Mouse (Mus musculus) CD8-positive naive resting alpha-beta T cell, adult 2 months (primary cell): ENCODE results near the gene Plod1.

Experiments
- DNase-seq, 2 experiments: peaks; one replicate each; pipeline ENCODE4 v3.0.0; 2022; ENCODE audit warnings: low read depth in 2 of 2, low spot score in 2 of 2

Gene Plod1

GRCm38 (mm10) chr4:147936331-147936954 is at the start of gene Plod1:
Plod1 (minus strand) TSS chr4:147936767.
- peak; percentile 51 to 60 for DNase-seq

- DNase-seq = no peak
These were observed 48.9 kb upstream of the Plod1 start, which contains the start of gene Nppb for GRCm38 (mm10) chr4:147985205-147986132. Nppb (plus strand) TSS chr4:147985788.

DNA sequence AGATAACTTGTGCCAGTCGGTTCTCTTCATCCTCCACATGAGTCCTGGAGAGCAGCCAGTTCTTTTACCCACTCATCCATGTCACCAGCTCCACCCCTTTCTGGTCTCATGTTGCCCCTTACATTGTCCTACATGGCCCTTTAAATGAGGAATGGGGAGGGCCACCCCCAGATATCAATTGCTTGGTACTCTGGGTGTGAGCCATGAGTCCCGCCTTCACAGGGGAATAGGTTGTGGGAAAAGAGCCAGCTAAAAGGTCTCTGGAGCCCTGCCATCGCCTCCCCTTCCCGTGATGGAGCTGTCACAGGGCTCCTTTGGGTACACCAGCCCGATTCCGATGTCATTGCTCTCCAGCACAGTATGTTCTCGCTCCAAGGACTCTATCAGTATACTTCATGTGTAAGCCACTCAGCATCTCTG is 42.9 kb upstream of the Plod1 start:
- DNase-seq = no peak

DNA sequence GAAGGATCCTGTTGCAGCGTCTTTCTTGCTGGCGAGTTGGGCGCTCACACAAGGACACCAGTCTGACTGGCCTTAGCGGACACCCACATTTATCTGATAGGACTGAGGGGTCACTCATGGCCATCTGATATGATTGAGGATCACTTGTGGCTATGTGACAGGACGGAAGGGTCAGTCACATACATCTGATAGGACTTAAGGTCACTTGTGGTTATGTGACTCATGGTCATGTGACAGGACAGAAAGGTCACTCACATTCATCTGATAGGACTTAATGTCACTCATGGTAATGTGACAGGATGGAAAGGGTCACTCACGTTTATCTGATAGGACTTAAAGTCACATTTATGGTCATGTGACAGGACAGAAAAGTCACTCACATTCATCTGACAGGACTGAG is 41.8 kb upstream of the Plod1 start:
- DNase-seq = no peak

DNA sequence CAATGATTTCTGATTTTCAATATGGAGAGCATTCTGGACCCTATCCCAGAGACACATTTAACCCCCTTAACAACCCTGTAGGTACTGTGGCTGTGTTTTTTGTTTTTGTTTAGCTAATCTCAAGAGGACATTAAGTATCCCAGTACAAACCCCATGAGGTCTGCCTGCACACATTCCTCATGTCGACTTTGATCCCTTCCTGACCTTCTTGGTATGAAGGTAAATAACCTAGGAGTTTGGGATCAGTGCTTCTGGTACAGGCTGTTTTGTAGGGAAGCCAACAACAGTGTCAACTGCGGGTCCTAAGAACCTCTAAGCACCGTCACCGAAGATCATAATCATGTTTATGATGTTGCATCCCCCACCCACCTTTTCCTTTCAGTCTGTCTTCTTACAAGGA is 41.2 kb upstream of the Plod1 start:
- DNase-seq = no peak

DNA sequence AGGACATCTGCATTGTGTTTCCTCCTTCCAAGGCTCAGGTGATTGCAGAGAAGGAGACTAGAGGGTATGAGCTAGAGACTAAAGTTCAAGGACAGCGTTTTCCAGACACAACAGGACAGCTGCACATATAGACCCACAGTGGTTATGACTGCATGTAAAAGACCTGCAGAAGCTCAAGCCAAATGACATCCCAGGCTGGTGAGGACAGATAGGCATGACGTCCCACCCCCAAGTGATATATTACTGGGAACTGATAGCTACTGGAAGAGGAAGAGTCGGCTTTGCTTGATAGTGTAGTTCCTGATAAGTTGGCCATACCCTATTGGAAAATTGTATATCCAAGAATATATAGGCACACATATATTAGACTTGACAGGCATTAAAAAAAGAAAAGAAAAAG is 39.7 kb upstream of the Plod1 start:
- DNase-seq = no peak

GRCm38 (mm10) chr4:147969337-147969736 is 32.8 kb upstream of the Plod1 start:
- DNase-seq = no peak

- DNase-seq = no peak
These were observed 32.2 kb upstream of the Plod1 start for GRCm38 (mm10) chr4:147968816-147969215.

DNA sequence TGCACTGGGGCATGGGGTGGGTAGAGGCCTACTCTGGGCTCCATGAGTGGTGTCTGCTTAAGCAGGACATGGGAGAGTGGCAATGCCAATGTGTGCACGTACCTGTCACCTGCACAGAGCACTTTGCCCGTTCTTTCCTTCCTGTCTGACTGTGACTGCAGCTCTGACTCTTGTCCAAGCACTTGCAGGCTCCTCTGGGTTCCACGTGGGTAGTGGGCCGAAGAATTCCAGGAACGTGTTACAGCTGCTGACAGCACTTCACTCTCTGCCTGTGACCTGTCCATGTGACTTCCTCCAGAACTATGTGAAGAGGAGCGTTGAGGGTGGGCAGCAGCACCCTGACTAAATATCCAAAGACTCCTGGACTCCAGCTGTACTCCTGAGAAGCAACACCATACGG is 29.1 kb upstream of the Plod1 start:
- no peak for DNase-seq

- no peak for DNase-seq
These were observed 27.1 kb upstream of the Plod1 start for GRCm38 (mm10) chr4:147963623-147964022.

DNA sequence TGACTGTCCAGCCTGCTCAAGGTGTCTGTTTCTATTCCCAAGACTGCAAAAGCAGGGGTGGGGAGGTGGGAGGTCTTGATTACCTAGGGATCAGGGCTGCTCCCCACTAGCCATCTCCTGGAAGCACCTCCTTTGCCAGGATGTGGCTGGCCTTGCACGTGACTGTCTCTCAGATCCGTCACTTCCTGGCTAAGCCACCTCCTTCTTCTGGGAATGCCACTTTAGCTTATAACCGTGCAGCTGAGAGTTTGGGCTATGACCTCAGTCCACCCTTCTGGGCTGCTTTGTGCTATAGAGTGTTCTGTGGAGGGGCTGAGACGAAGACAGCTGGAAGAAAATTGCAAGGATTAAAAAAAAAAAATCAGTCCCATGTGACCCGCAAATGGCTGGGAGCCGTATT is 26.2 kb upstream of the Plod1 start:
- DNase-seq = no peak

- DNase-seq = peak; percentile 21 to 49
These were observed 23.6 kb upstream of the Plod1 start for GRCm38 (mm10) chr4:147959881-147960831.

DNA sequence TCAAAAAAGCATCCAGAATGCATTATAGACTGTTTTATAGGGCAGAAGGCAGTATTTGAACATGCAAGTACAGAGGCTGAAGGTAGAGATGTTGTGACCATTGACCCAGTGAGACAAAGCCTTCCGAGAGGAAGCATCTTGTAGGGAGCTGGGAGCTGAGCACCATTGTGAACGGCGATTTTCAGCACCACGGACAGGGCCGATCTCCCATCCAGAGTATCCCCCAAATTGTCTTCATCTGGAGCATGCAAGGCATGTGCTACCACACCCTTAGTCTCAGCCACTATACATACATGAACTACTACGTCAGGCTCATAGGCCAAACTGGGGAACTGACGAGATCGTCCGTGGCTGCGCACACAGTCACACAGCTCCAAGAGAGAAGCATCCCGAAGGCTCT is 20.6 kb upstream of the Plod1 start:
- DNase-seq = no peak

- DNase-seq = peak in 1 of 2 experiments; percentile 39
These were observed 17.0 kb upstream of the Plod1 start for GRCm38 (mm10) chr4:147953590-147953989.

GRCm38 (mm10) chr4:147947511-147947910 is 10.9 kb upstream of the Plod1 start:
- no peak for DNase-seq

DNA sequence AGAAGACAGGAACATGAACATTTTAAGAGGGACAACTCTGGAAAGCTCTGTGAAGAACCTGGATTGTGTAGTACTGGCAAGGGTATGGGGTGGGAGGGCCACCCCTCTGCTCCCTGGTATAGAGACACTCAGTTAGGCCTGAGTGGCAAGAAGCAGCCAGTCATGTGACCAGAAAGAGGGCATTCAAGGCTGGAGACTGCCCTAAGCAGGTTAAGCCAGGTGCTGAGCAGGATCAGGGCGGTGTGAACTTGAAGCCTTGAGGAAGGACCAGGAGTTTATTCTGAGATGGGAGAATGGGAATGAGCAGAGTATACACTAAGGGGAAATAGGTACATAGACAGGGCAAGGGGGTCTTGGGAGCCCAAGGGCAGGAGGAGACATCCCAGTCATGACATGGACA is 6.4 kb upstream of the Plod1 start:
- no peak for DNase-seq

GRCm38 (mm10) chr4:147941045-147942020 is 4.8 kb upstream of the Plod1 start:
- peak; percentile 7 to 25 for DNase-seq

GRCm38 (mm10) chr4:147940576-147941044 is 4.0 kb upstream of the Plod1 start, which contains the start of gene 2510039O18Rik:
2510039O18Rik (plus strand) TSS chr4:147940895.
- DNase-seq = peak; percentile 72 to 81

DNA sequence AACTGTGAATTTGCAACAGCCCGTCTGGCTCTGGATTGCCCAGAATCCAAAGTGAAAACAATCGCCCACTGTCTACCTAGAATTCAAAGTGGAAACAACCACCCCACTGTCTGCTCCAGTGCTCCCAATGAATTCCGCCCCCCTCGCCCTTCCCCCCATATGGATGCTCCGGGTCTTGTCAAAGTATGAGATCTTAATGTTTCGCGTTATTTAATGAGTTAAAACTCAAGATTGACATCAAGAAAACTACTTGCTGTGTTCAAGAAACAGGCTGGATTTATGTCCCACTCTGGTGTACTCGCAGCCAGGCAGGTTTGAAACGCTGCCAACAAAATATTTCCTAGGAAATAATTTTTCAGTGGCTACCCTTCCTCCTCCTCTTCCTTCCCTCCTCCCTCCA is 3.5 kb upstream of the Plod1 start:
- DNase-seq = no peak
